In genomic region chr16:52439007-52439406, GRCm38 (mm10) we compare ENCODE assay signal across 29 mouse cellular contexts. TPM values are rescaled to one million over a fixed set of nuclear protein-coding genes. Genes with fewer than 3 reads are reported as not detected.
A peak's percentile ranks its signal among the peaks of the same experiment; 100 is the strongest.
DNase-seq lines count a peak whose midpoint lies in the region; ATAC-seq and TF ChIP-seq lines count a peak whose summit lies in the region.
"Had no signal": no experiment of that assay in that cellular context is flagged by ENCODE, and none has a peak within 500 bp of the region (broad histone marks: within the 10 kb centered on the region; RNA-seq: fewer than 3 reads in every experiment).

No protein-coding gene starts in this region.

- H3K4me2 ChIP-seq in lung, postnatal 0 days (replicated peaks; ENCODE audit: low read depth, low read length) = no peak overlapping the region
- peak overlapping the region; percentile 40 for H3K4me2 ChIP-seq in intestine, postnatal 0 days (replicated peaks; ENCODE audit: low read depth)
- H3K4me2 ChIP-seq in myocyte (ENCODE audit: low read depth) = peak overlapping the region; percentile 63
- H3K4me2 ChIP-seq: forebrain, embryonic 13.5 days; heart, embryonic 11.5 days; hindbrain, embryonic 12.5 days; limb, embryonic 15.5 days; neural tube, embryonic 13.5 days had no signal

- TF ChIP-seq CTCF in lung, postnatal 0 days (IDR thresholded peaks at IDR 0.05) = no peak
- no peak for TF ChIP-seq CTCF in intestine, postnatal 0 days (IDR thresholded peaks at IDR 0.05; ENCODE audit: low read depth)

- H3K27ac ChIP-seq in lung, postnatal 0 days (ENCODE audit: low read length) = peak overlapping the region; percentile 52; the same call in 1 of the 2 replicates
- peak overlapping the region; percentile 24; the same call in 1 of the 2 replicates for H3K27ac ChIP-seq in intestine, postnatal 0 days (ENCODE audit: low read depth, low read length)
- H3K27ac ChIP-seq: forebrain, embryonic 13.5 days; hindbrain, embryonic 12.5 days; hindbrain, postnatal 0 days; limb, embryonic 10.5 days; limb, embryonic 15.5 days; midbrain, embryonic 10.5 days; neural tube, embryonic 13.5 days had no signal

- TF ChIP-seq EP300 in lung, postnatal 0 days (IDR thresholded peaks at IDR 0.05) = no peak

- H3ac ChIP-seq in myocyte (ENCODE audit: control insufficient read depth, insufficient read length) = no peak overlapping the region

- H3K27me3 ChIP-seq in lung, postnatal 0 days (replicated peaks; ENCODE audit: insufficient read depth, low read length) = no peaks in the 10 kb centered on the region
- H3K27me3 ChIP-seq in intestine, postnatal 0 days (replicated peaks; ENCODE audit: control insufficient read depth, insufficient read depth, low read length) = no peaks in the 10 kb centered on the region
- no peaks in the 10 kb centered on the region for H3K27me3 ChIP-seq in myocyte (ENCODE audit: control insufficient read depth, insufficient read depth, insufficient read length)
- H3K27me3 ChIP-seq: forebrain, embryonic 13.5 days; hindbrain, embryonic 12.5 days; limb, embryonic 15.5 days; neural tube, embryonic 13.5 days; Patski had no signal

- H3K36me3 ChIP-seq in lung, postnatal 0 days (ENCODE audit: insufficient read depth, low read length) = no peaks in the 10 kb centered on the region
- no peaks in the 10 kb centered on the region for H3K36me3 ChIP-seq in intestine, postnatal 0 days (ENCODE audit: control insufficient read depth, insufficient read depth)
- no peaks in the 10 kb centered on the region for H3K36me3 ChIP-seq in myocyte (ENCODE audit: control insufficient read depth, insufficient read depth)
- H3K36me3 ChIP-seq: G1E; hindbrain, embryonic 12.5 days; limb, embryonic 10.5 days; limb, embryonic 15.5 days; midbrain, embryonic 10.5 days; neural tube, embryonic 13.5 days had no signal

- H3K4me1 ChIP-seq in lung, postnatal 0 days (ENCODE audit: insufficient read depth, low read depth, low read length) = no peaks in the 10 kb centered on the region; the same call in none of the 2 replicates
- peaks cover 5% of the 10 kb centered on the region for H3K4me1 ChIP-seq in intestine, postnatal 0 days (replicated peaks; ENCODE audit: control insufficient read depth, insufficient read depth, low read length)
- H3K4me1 ChIP-seq: forebrain, embryonic 13.5 days; hindbrain, embryonic 12.5 days; limb, embryonic 10.5 days; limb, embryonic 15.5 days; midbrain, embryonic 10.5 days; neural tube, embryonic 13.5 days had no signal

- no peak for DNase-seq in lung, postnatal 0 days (ENCODE audit: low spot score)
- DNase-seq in lung, postnatal 4 days = no peak
- DNase-seq in left cerebral cortex, adult 11 months (ENCODE audit: low spot score) = no peak
- no peak for DNase-seq in spleen, postnatal 10 days (ENCODE audit: low spot score in 2 of 2)
- no peak for DNase-seq in T-cell, adult 2 months (ENCODE audit: low spot score)
- DNase-seq: adrenal gland, postnatal 14 days; cerebellum, adult 11 months; cerebellum, adult 9-10 months; cerebellum, postnatal 36 days; gastrocnemius, postnatal 25 days; heart, adult 11 months; heart, postnatal 36 days; kidney, adult 11 months; kidney, postnatal 36 days; lung, postnatal 10 days; thymus, postnatal 4 days had no signal

- TF ChIP-seq POLR2A in myocyte (IDR thresholded peaks at IDR 0.05; ENCODE audit: insufficient read length, low read depth) = no peak

- no peak overlapping the region for H3K9ac ChIP-seq in lung, postnatal 0 days (replicated peaks; ENCODE audit: low read depth)
- H3K9ac ChIP-seq in intestine, postnatal 0 days (ENCODE audit: low read depth, low read length) = no peak overlapping the region
- H3K9ac ChIP-seq: forebrain, embryonic 13.5 days; hindbrain, embryonic 12.5 days; limb, embryonic 15.5 days; neural tube, embryonic 13.5 days had no signal

- H3K9me3 ChIP-seq in lung, postnatal 0 days (ENCODE audit: low read length) = no peaks in the 10 kb centered on the region
- H3K9me3 ChIP-seq in intestine, postnatal 0 days (ENCODE audit: control insufficient read depth) = no peaks in the 10 kb centered on the region
- H3K9me3 ChIP-seq: forebrain, embryonic 13.5 days; hindbrain, embryonic 12.5 days; limb, embryonic 10.5 days; limb, embryonic 15.5 days; midbrain, embryonic 10.5 days; neural tube, embryonic 13.5 days had no signal

- 35% methylated on average over 6 of the region's 6 CpGs for WGBS in lung, postnatal 0 days
- WGBS in intestine, postnatal 0 days = 31% methylated on average over 6 of the region's 6 CpGs

- no peak for ATAC-seq in lung, postnatal 0 days
- peak; percentile 69; the same call in 1 of the 2 replicates for ATAC-seq in intestine, postnatal 0 days
- ATAC-seq: forebrain, embryonic 13.5 days; hindbrain, postnatal 0 days; midbrain, embryonic 16.5 days; Patski had no signal

- H3K79me2 ChIP-seq in myocyte (ENCODE audit: control insufficient read depth, insufficient read depth) = peaks cover 14% of the 10 kb centered on the region

- no peak overlapping the region for H3K4me3 ChIP-seq in lung, postnatal 0 days (ENCODE audit: low read depth, low read length)
- no peak overlapping the region for H3K4me3 ChIP-seq in intestine, postnatal 0 days (ENCODE audit: low read depth, low read length)
- no peak overlapping the region for H3K4me3 ChIP-seq in myocyte
- H3K4me3 ChIP-seq: forebrain, embryonic 13.5 days; hindbrain, embryonic 12.5 days; limb, embryonic 10.5 days; limb, embryonic 15.5 days; midbrain, embryonic 10.5 days; neural tube, embryonic 13.5 days had no signal

TF ChIP-seq in myocyte, 11 proteins besides CTCF, POLR2A, EP300 and RAD21:
- TF ChIP-seq MYOD1 (IDR thresholded peaks at IDR 0.05; ENCODE audit: control insufficient read depth in 1 of 3, insufficient read length in 2 of 3, low read depth in 2 of 3) = no peak

RNA-seq across cellular contexts. Expression of gene Alcam, which starts 14.9 kb away (rescaled TPM):
- polyA plus RNA-seq in lung, postnatal 0 days (2015; fragmentation: Nextera tagmentation; extraction: Ambion mirVana) = 68.9 and 79.4 TPM in 2 replicates
- polyA plus RNA-seq in intestine, postnatal 0 days (2015; fragmentation: Nextera tagmentation; extraction: Ambion mirVana) = 10.3 and 11.0 TPM in 2 replicates
- polyA plus RNA-seq in myocyte (2012; fragmentation: generic; extraction: Trizol) = 13.1 TPM
- polyA plus RNA-seq: G1E had no signal
